Mouse (Mus musculus): ENCODE results near the gene Ttc39a.

- TF ChIP-seq POLR2A (IDR thresholded peaks at IDR 0.05; ENCODE audit: extremely low read depth, insufficient read depth, low read length) = no peak
- TF ChIP-seq CTCF (IDR thresholded peaks at IDR 0.05; ENCODE audit: extremely low read depth, insufficient read depth, low read length) = no peak
Observed at GRCm38 (mm10) chr4:109444951-109445350, 38.5 kb downstream of the Ttc39a start.

All from cortical plate, adult 2 months (tissue).